Mouse (Mus musculus): ENCODE measurements around the gene Ly6g6e. TPM values are rescaled to one million over a fixed set of nuclear protein-coding genes. Genes with fewer than 3 reads are reported as not detected.

The Ly6g6e gene
- polyA plus RNA-seq, 1 experiment from 2014 or later = 16.8 TPM

Other genes with a start within 250 kb of the Ly6g6e start
- 25.7 and 26.5 TPM in 2 replicates for gene Stk19, start 240.0 kb upstream of the Ly6g6e start, polyA plus RNA-seq (2015; fragmentation: Nextera tagmentation; extraction: Ambion mirVana)
- gene Dxo, start 239.9 kb upstream of the Ly6g6e start, polyA plus RNA-seq (2015; fragmentation: Nextera tagmentation; extraction: Ambion mirVana) = 52.9 and 53.1 TPM in 2 replicates
- gene Skiv2l, start 226.7 kb upstream of the Ly6g6e start, polyA plus RNA-seq (2015; fragmentation: Nextera tagmentation; extraction: Ambion mirVana) = 39.5 and 48.8 TPM in 2 replicates
- 87.8 and 103 TPM in 2 replicates for gene Nelfe, start 226.5 kb upstream of the Ly6g6e start, polyA plus RNA-seq (2015; fragmentation: Nextera tagmentation; extraction: Ambion mirVana)
- gene Cfb, start 214.4 kb upstream of the Ly6g6e start, polyA plus RNA-seq (2015; fragmentation: Nextera tagmentation; extraction: Ambion mirVana) = 20.8 and 30.4 TPM in 2 replicates
- 2.7 and 3.0 TPM in 2 replicates for gene Zbtb12, start 197.4 kb upstream of the Ly6g6e start, polyA plus RNA-seq (2015; fragmentation: Nextera tagmentation; extraction: Ambion mirVana)
- gene Gm20547, start 194.9 kb upstream of the Ly6g6e start, polyA plus RNA-seq (2015; fragmentation: Nextera tagmentation; extraction: Ambion mirVana) = not detected in 2 replicates
- 4.4 and 6.2 TPM in 2 replicates for gene C2, start 178.6 kb upstream of the Ly6g6e start, polyA plus RNA-seq (2015; fragmentation: Nextera tagmentation; extraction: Ambion mirVana)
- gene Ehmt2, start 178.4 kb upstream of the Ly6g6e start, polyA plus RNA-seq (2015; fragmentation: Nextera tagmentation; extraction: Ambion mirVana) = 70.0 and 74.5 TPM in 2 replicates
- 15.2 and 17.9 TPM in 2 replicates for gene Slc44a4, start 162.4 kb upstream of the Ly6g6e start, polyA plus RNA-seq (2015; fragmentation: Nextera tagmentation; extraction: Ambion mirVana)
- 36.9 and 44.5 TPM in 2 replicates for gene Neu1, start 145.6 kb upstream of the Ly6g6e start, polyA plus RNA-seq (2015; fragmentation: Nextera tagmentation; extraction: Ambion mirVana)
- gene Hspa1b, start 117.7 kb upstream of the Ly6g6e start, polyA plus RNA-seq (2015; fragmentation: Nextera tagmentation; extraction: Ambion mirVana) = 0.34 and 0.90 TPM in 2 replicates
- not detected in 2 replicates for gene Gm20481, start 107.0 kb upstream of the Ly6g6e start, polyA plus RNA-seq (2015; fragmentation: Nextera tagmentation; extraction: Ambion mirVana)
- 9.9 and 12.1 TPM in 2 replicates for gene Hspa1a, start 104.7 kb upstream of the Ly6g6e start, polyA plus RNA-seq (2015; fragmentation: Nextera tagmentation; extraction: Ambion mirVana)
- 0.49 and 0.89 TPM in 2 replicates for gene Hspa1l, start 104.2 kb upstream of the Ly6g6e start, polyA plus RNA-seq (2015; fragmentation: Nextera tagmentation; extraction: Ambion mirVana)
- 175 and 182 TPM in 2 replicates for gene Lsm2, start 95.0 kb upstream of the Ly6g6e start, polyA plus RNA-seq (2015; fragmentation: Nextera tagmentation; extraction: Ambion mirVana)
- 119 and 124 TPM in 2 replicates for gene Vars, start 75.9 kb upstream of the Ly6g6e start, polyA plus RNA-seq (2015; fragmentation: Nextera tagmentation; extraction: Ambion mirVana)
- 0.31 TPM in 2 replicates for gene Vwa7, start 60.3 kb upstream of the Ly6g6e start, polyA plus RNA-seq (2015; fragmentation: Nextera tagmentation; extraction: Ambion mirVana)
- gene Sapcd1, start 48.9 kb upstream of the Ly6g6e start, polyA plus RNA-seq (2015; fragmentation: Nextera tagmentation; extraction: Ambion mirVana) = 13.2 and 14.8 TPM in 2 replicates
- gene Msh5, start 30.2 kb upstream of the Ly6g6e start, polyA plus RNA-seq (2015; fragmentation: Nextera tagmentation; extraction: Ambion mirVana) = 3.8 and 4.8 TPM in 2 replicates
- 361 and 363 TPM in 2 replicates for gene Clic1, start 26.9 kb upstream of the Ly6g6e start, polyA plus RNA-seq (2015; fragmentation: Nextera tagmentation; extraction: Ambion mirVana)
- 210 and 216 TPM in 2 replicates for gene Ddah2, start 17.9 kb upstream of the Ly6g6e start, polyA plus RNA-seq (2015; fragmentation: Nextera tagmentation; extraction: Ambion mirVana)
- 6.2 and 17.2 TPM in 2 replicates for gene Ly6g6c, start 11.5 kb upstream of the Ly6g6e start, polyA plus RNA-seq (2015; fragmentation: Nextera tagmentation; extraction: Ambion mirVana)
- gene Mpig6b, start 10.7 kb upstream of the Ly6g6e start, polyA plus RNA-seq (2015; fragmentation: Nextera tagmentation; extraction: Ambion mirVana) = 0.44 and 0.73 TPM in 2 replicates
- gene Ly6g6d, start 1.2 kb downstream of the Ly6g6e start, polyA plus RNA-seq (2015; fragmentation: Nextera tagmentation; extraction: Ambion mirVana) = 3.6 and 4.4 TPM in 2 replicates
- gene Ly6g6f, start 8.7 kb downstream of the Ly6g6e start, polyA plus RNA-seq (2015; fragmentation: Nextera tagmentation; extraction: Ambion mirVana) = 0.15 and 0.41 TPM in 2 replicates
- gene Abhd16a, start 12.4 kb downstream of the Ly6g6e start, polyA plus RNA-seq (2015; fragmentation: Nextera tagmentation; extraction: Ambion mirVana) = 92.0 and 97.8 TPM in 2 replicates
- not detected in 2 replicates for gene Ly6g5c, start 31.4 kb downstream of the Ly6g6e start, polyA plus RNA-seq (2015; fragmentation: Nextera tagmentation; extraction: Ambion mirVana)
- 0.69 and 0.85 TPM in 2 replicates for gene Ly6g5b, start 38.5 kb downstream of the Ly6g6e start, polyA plus RNA-seq (2015; fragmentation: Nextera tagmentation; extraction: Ambion mirVana)
- gene Gpank1, start 44.6 kb downstream of the Ly6g6e start, polyA plus RNA-seq (2015; fragmentation: Nextera tagmentation; extraction: Ambion mirVana) = 17.4 and 19.1 TPM in 2 replicates
- 251 and 262 TPM in 2 replicates for gene Csnk2b, start 45.2 kb downstream of the Ly6g6e start, polyA plus RNA-seq (2015; fragmentation: Nextera tagmentation; extraction: Ambion mirVana)
- 11.9 and 12.2 TPM in 2 replicates for gene D17H6S53E, start 49.5 kb downstream of the Ly6g6e start, polyA plus RNA-seq (2015; fragmentation: Nextera tagmentation; extraction: Ambion mirVana)
- gene Apom, start 55.1 kb downstream of the Ly6g6e start, polyA plus RNA-seq (2015; fragmentation: Nextera tagmentation; extraction: Ambion mirVana) = 21.2 and 47.5 TPM in 2 replicates
- gene Bag6, start 58.3 kb downstream of the Ly6g6e start, polyA plus RNA-seq (2015; fragmentation: Nextera tagmentation; extraction: Ambion mirVana) = 42.2 and 48.0 TPM in 2 replicates
- 148 and 172 TPM in 2 replicates for gene Prrc2a, start 88.0 kb downstream of the Ly6g6e start, polyA plus RNA-seq (2015; fragmentation: Nextera tagmentation; extraction: Ambion mirVana)
- gene Aif1, start 99.2 kb downstream of the Ly6g6e start, polyA plus RNA-seq (2015; fragmentation: Nextera tagmentation; extraction: Ambion mirVana) = 18.7 and 21.9 TPM in 2 replicates
- gene Lst1, start 111.5 kb downstream of the Ly6g6e start, polyA plus RNA-seq (2015; fragmentation: Nextera tagmentation; extraction: Ambion mirVana) = 23.7 and 25.1 TPM in 2 replicates
- gene Ltb, start 117.5 kb downstream of the Ly6g6e start, polyA plus RNA-seq (2015; fragmentation: Nextera tagmentation; extraction: Ambion mirVana) = 3.7 and 5.5 TPM in 2 replicates
- 0.18 and 0.28 TPM in 2 replicates for gene Tnf, start 125.1 kb downstream of the Ly6g6e start, polyA plus RNA-seq (2015; fragmentation: Nextera tagmentation; extraction: Ambion mirVana)
- gene Lta, start 128.4 kb downstream of the Ly6g6e start, polyA plus RNA-seq (2015; fragmentation: Nextera tagmentation; extraction: Ambion mirVana) = 0.77 and 0.83 TPM in 2 replicates
- gene Gm16181, start 143.9 kb downstream of the Ly6g6e start, polyA plus RNA-seq (2015; fragmentation: Nextera tagmentation; extraction: Ambion mirVana) = 0.86 TPM in 1 of 2 replicates, not detected in the other
- gene Atp6v1g2, start 156.8 kb downstream of the Ly6g6e start, polyA plus RNA-seq (2015; fragmentation: Nextera tagmentation; extraction: Ambion mirVana) = 5.1 and 5.9 TPM in 2 replicates
- gene Nfkbil1, start 158.9 kb downstream of the Ly6g6e start, polyA plus RNA-seq (2015; fragmentation: Nextera tagmentation; extraction: Ambion mirVana) = 12.5 and 14.1 TPM in 2 replicates
- 361 and 392 TPM in 2 replicates for gene Ddx39b, start 164.8 kb downstream of the Ly6g6e start, polyA plus RNA-seq (2015; fragmentation: Nextera tagmentation; extraction: Ambion mirVana)
- gene H2-D1, start 185.8 kb downstream of the Ly6g6e start, polyA plus RNA-seq (2015; fragmentation: Nextera tagmentation; extraction: Ambion mirVana) = 135 and 148 TPM in 2 replicates
- gene H2-Q1, start 243.5 kb downstream of the Ly6g6e start, polyA plus RNA-seq (2015; fragmentation: Nextera tagmentation; extraction: Ambion mirVana) = 0.92 and 1.4 TPM in 2 replicates

Data from stomach, embryonic 15.5 days (tissue).